ENCODE assay signal across 27 mouse cellular contexts in genomic region chr3:103136414-103137077, GRCm38 (mm10).
"Had no signal": no experiment of that assay in that cellular context is flagged by ENCODE, and none has a peak within 500 bp of the region (broad histone marks: within the 10 kb centered on the region; RNA-seq: fewer than 3 reads in every experiment).

No protein-coding gene starts in this region.

- H3K4me2 ChIP-seq: heart, embryonic 11.5 days; heart, embryonic 13.5 days; heart, embryonic 15.5 days; hindbrain, embryonic 12.5 days; hindbrain, embryonic 14.5 days; intestine, embryonic 15.5 days; limb, embryonic 12.5 days; liver, embryonic 12.5 days had no signal

- H3K9ac ChIP-seq: heart, embryonic 13.5 days; heart, embryonic 15.5 days; hindbrain, embryonic 12.5 days; hindbrain, embryonic 14.5 days; intestine, embryonic 15.5 days; limb, embryonic 12.5 days; liver, embryonic 12.5 days; liver, embryonic 14.5 days had no signal

- H3K9me3 ChIP-seq: heart, embryonic 13.5 days; heart, embryonic 15.5 days; hindbrain, embryonic 10.5 days; hindbrain, embryonic 12.5 days; intestine, embryonic 15.5 days; limb, embryonic 10.5 days; liver, embryonic 12.5 days had no signal

- H3K27ac ChIP-seq: heart, adult 2 months; heart, embryonic 13.5 days; heart, embryonic 15.5 days; hindbrain, embryonic 10.5 days; hindbrain, embryonic 12.5 days; hindbrain, embryonic 14.5 days; intestine, embryonic 15.5 days; layer of hippocampus, adult 2 months; left cerebral cortex, adult 2 months; limb, embryonic 10.5 days; limb, embryonic 12.5 days; liver, embryonic 14.5 days had no signal

- H3K4me3 ChIP-seq: heart, adult 2 months; heart, embryonic 13.5 days; heart, embryonic 15.5 days; hindbrain, embryonic 10.5 days; hindbrain, embryonic 12.5 days; intestine, embryonic 15.5 days; layer of hippocampus, adult 2 months; left cerebral cortex, adult 2 months; limb, embryonic 10.5 days; limb, embryonic 12.5 days; liver, embryonic 12.5 days had no signal

- H3K4me1 ChIP-seq: hindbrain, embryonic 10.5 days; hindbrain, embryonic 12.5 days had no signal

- DNase-seq: gastrocnemius, postnatal 10 days; gastrocnemius, postnatal 25 days; heart, adult 11 months; heart, adult 2 months; heart, postnatal 14 days; heart, postnatal 4 days; kidney, adult 18-20 months; kidney, adult 8-10 months; kidney, postnatal 10 days; kidney, postnatal 25 days; kidney, postnatal 4 days had no signal

- ATAC-seq: hindbrain, embryonic 16.5 days; inflammation-experienced regulatory T-cells, adult 6 months; intestine, embryonic 15.5 days; intestine, postnatal 0 days; liver, embryonic 12.5 days had no signal

- H3K36me3 ChIP-seq: heart, embryonic 15.5 days; hindbrain, embryonic 10.5 days; hindbrain, embryonic 12.5 days; limb, embryonic 10.5 days had no signal

- H3K27me3 ChIP-seq: heart, embryonic 13.5 days; heart, embryonic 15.5 days; hindbrain, embryonic 12.5 days; intestine, embryonic 15.5 days; limb, embryonic 12.5 days; liver, embryonic 12.5 days had no signal
